Mouse (Mus musculus) limb, embryonic 11.5 days (tissue): ENCODE results near the gene Zbtb39. TPM values are rescaled to one million over a fixed set of nuclear protein-coding genes. Genes with fewer than 3 reads are reported as not detected.

Experiments used
- ATAC-seq: fragments of 200-750 bp; cut with Nextera tagmentation; 2 replicates; pipeline ENCODE4 v1.8.0; 2017; ENCODE audit warnings: low read depth; ENCODE audit not compliant: insufficient number of reproducible peaks, low FRiP score, low TSS enrichment
- DNase-seq: peaks from one replicate; pipeline ENCODE4 v3.0.0-alpha.2; 2015; ENCODE audit warnings: low spot score
- H3K27ac ChIP-seq: fragments of 300-500 bp; sonication (generic); replicated peaks from 2 replicates; pipeline ENCODE4 v1.5.1; 2014; ENCODE audit warnings: low read depth, mild to moderate bottlenecking, low read length
- H3K27me3 ChIP-seq: fragments of 300-500 bp; sonication (generic); 2 replicates; pipeline ENCODE4 v1.6.1; 2014; ENCODE audit warnings: mild to moderate bottlenecking, low read length, mixed read lengths; ENCODE audit not compliant: control insufficient read depth, insufficient read depth
- H3K36me3 ChIP-seq: fragments of 300-500 bp; sonication (generic); 2 replicates; pipeline ENCODE4 v1.6.1; 2014; ENCODE audit warnings: mild to moderate bottlenecking, low read length, moderate library complexity, mixed read lengths; ENCODE audit not compliant: control insufficient read depth, insufficient read depth
- H3K4me1 ChIP-seq: fragments of 300-500 bp; sonication (generic); 2 replicates; pipeline ENCODE4 v1.6.1; 2014; ENCODE audit warnings: low read length, mixed read lengths; ENCODE audit not compliant: control insufficient read depth, insufficient read depth
- H3K4me2 ChIP-seq: fragments of 300-500 bp; sonication (generic); 2 replicates; pipeline ENCODE4 v1.6.1; 2014; ENCODE audit warnings: low read depth, mild to moderate bottlenecking, moderate library complexity; ENCODE audit not compliant: severe bottlenecking
- H3K4me3 ChIP-seq: fragments of 300-500 bp; sonication (generic); 2 replicates; pipeline ENCODE4 v1.5.1; 2014; ENCODE audit warnings: low read depth, low read length
- H3K9ac ChIP-seq: fragments of 300-500 bp; sonication (generic); 2 replicates; pipeline ENCODE4 v1.6.1; 2014; ENCODE audit warnings: mild to moderate bottlenecking, low read length
- H3K9me3 ChIP-seq: fragments of 300-500 bp; sonication (generic); 2 replicates; pipeline ENCODE4 v1.6.1; 2016; ENCODE audit warnings: low read length; ENCODE audit not compliant: control insufficient read depth
- WGBS: fragments of 180-500 bp; shearing (Covaris S2); extraction: QIAGEN DNeasy Blood & Tissue Kit; methylation state at CpG from one replicate; pipeline ENCODE4 v1.1.7; 2014; 5-methylcytosine and 5-hydroxymethylcytosine counted together
- polyA plus RNA-seq: library from polyadenylated mRNA; unstranded; fragments of >200 nt; fragmentation: Nextera tagmentation; extraction: Ambion mirVana; gene quantifications from 2 replicates; pipeline ENCODE4 v1.2.1, GENCODE M21; 2014

The Zbtb39 gene
- polyA plus RNA-seq: 7.2 and 7.7 TPM in 2 replicates

DNA sequence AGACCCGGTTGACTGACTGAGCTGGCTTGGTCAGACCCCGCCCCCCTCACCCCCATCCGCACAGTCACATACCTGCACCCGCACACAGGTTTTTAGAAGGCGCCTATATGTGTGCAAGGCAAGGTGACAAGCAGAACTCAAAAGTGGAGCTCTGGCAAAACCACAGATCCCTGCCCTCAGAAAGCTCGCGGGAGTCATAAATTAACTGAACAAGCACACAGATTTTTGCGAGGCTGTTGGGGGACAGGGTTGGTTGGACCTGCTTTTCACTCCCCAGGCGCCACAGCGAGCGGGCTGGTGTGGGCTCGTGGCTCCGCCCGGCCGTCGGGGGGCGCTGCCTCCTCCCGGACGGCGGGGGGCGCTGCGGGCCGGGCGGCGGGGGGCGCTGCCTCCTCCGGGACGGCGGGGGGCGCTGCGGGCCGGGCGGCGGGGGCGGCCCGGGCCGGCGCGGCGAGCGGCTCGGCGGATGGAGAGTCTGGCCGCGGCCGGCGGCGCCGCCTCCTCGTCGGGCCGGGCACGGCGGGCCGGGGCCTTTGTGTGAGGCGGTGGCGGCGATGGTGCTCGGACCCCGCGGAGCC, at the start of gene Zbtb39:
Zbtb39 (plus strand) TSS at position 456 of the 578 bp plus-strand sequence.
- Histone ChIP-seq H3K27me3 (no peaks in the 10 kb centered on the region), H3K9me3 (no peaks in the 10 kb centered on the region), H3K4me3 (peak within 1 kb of the TSS; percentile 89), H3K9ac (peak within 1 kb of the TSS; percentile 98), H3K4me2 (peak within 1 kb of the TSS; percentile 77), H3K27ac (peak within 1 kb of the TSS; percentile 73), H3K36me3 (peaks cover 25% of the 10 kb centered on the region), H3K4me1 (no peaks in the 10 kb centered on the region)
- peak; percentile 69 for ATAC-seq
- DNase-seq: peak; percentile 84
- WGBS: under 1% methylated on average over 50 of the region's 61 CpGs

DNA sequence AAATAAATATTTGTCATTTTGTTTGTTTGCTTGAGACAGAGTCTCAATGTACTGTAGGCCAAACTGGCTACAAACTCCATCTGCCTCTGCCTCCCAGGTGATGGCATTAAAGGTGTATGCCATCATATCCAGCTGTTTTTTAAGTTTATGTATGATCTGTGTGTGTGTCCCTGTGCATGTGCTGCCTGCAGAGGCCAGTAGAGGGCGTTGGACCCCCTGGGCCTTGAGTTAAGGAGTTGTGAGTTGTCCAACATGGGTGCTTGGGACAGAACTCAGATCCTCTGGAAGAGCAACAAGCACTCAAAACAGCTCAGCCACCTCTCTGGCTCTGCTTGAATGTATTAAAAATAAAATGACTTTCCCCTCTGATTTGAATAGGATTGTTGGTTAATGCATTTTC, 48.3 kb upstream of the Zbtb39 start:
- H3K36me3 ChIP-seq: peaks cover 13% of the 10 kb centered on the region
- no peak overlapping the region for H3K27ac ChIP-seq
- no peak for ATAC-seq
- H3K27me3 ChIP-seq: no peaks in the 10 kb centered on the region
- 28% methylated on average over 1 of the region's 1 CpGs for WGBS
- H3K4me3 ChIP-seq: no peak overlapping the region
- no peak for DNase-seq
- no peaks in the 10 kb centered on the region for H3K4me1 ChIP-seq
- H3K9me3 ChIP-seq: 0 out of 2 replicates have a peak, but pooled peaks cover 2% of the 10 kb centered on the region
- no peak overlapping the region for H3K4me2 ChIP-seq
- H3K9ac ChIP-seq: no peak overlapping the region

DNA sequence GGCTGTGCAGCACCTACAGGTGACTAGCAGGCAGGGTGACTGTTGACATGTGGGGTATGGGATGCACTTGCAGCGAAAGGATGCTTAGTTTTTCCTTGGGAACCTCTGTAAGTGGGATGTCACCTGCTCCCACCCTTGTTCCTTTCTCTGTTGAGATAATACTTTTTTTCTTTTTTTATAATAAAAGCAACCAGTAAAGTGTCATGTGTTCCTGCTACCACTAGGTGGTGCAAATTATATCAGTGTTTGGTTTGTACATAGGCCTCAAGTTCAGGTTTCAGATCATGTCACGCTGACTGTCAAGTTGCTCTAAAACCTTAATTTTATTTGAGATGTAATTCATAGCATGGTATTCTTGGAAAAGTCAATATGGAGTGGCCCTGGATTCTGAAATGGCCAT, 44.7 kb upstream of the Zbtb39 start:
- no peak for ATAC-seq
- H3K9me3 ChIP-seq: 0 out of 2 replicates have a peak, but pooled peaks cover 2% of the 10 kb centered on the region
- no peak overlapping the region for H3K9ac ChIP-seq

DNA sequence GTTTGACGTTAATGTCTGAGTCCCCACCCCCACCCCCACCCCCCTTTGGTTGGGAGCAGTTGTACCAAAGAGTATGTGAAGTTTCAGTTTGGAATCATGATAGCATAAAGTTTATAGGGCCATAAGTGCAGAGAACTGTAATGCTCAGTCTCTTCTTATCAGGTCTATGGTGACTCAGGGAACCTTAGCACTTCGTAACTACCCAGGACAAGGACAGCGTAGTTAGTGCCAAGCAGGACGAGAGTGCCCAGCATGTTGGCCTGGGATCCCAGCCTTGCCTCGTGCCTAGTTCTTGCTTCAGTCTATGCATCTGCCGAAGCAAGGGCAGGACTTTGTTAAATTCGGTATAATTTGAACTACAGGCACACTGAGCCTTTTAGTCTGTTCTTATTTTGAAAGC, 43.6 kb upstream of the Zbtb39 start:
- H3K4me1 ChIP-seq: no peaks in the 10 kb centered on the region
- 94% methylated on average over 7 of the region's 7 CpGs for WGBS
- H3K9me3 ChIP-seq: 0 out of 2 replicates have a peak, but pooled peaks cover 2% of the 10 kb centered on the region
- no peak for ATAC-seq
- no peak for DNase-seq
- H3K27ac ChIP-seq: no peak overlapping the region
- H3K27me3 ChIP-seq: no peaks in the 10 kb centered on the region
- H3K36me3 ChIP-seq: peaks cover 5% of the 10 kb centered on the region; the same call in 1 of the 2 replicates
- no peak overlapping the region for H3K9ac ChIP-seq
- no peak overlapping the region for H3K4me3 ChIP-seq
- no peak overlapping the region for H3K4me2 ChIP-seq

More for the DNA sequence above, 44.7 kb upstream of the Zbtb39 start:
- 71% methylated on average over 2 of the region's 2 CpGs for WGBS
- H3K27ac ChIP-seq: no peak overlapping the region
- H3K36me3 ChIP-seq: peaks cover 9% of the 10 kb centered on the region
- no peak for DNase-seq
- no peak overlapping the region for H3K4me2 ChIP-seq
- no peaks in the 10 kb centered on the region for H3K4me1 ChIP-seq
- H3K27me3 ChIP-seq: no peaks in the 10 kb centered on the region
- H3K4me3 ChIP-seq: no peak overlapping the region

GRCm38 (mm10) chr10:127698966-127699365, 40.4 kb upstream of the Zbtb39 start:
- 93% methylated on average over 7 of the region's 7 CpGs for WGBS
- Histone ChIP-seq H3K27me3 (no peaks in the 10 kb centered on the region), H3K4me3 (no peak overlapping the region), H3K4me2 (no peak overlapping the region), H3K4me1 (no peaks in the 10 kb centered on the region), H3K36me3 (no peaks in the 10 kb centered on the region), H3K9me3 (no peaks in the 10 kb centered on the region), H3K9ac (no peak overlapping the region), H3K27ac (no peak overlapping the region)
- DNase-seq: no peak
- no peak for ATAC-seq

- Histone ChIP-seq H3K4me3 (no peak overlapping the region), H3K27ac (no peak overlapping the region), H3K36me3 (no peaks in the 10 kb centered on the region), H3K9me3 (no peaks in the 10 kb centered on the region), H3K4me1 (no peaks in the 10 kb centered on the region), H3K27me3 (no peaks in the 10 kb centered on the region), H3K4me2 (no peak overlapping the region), H3K9ac (no peak overlapping the region)
- DNase-seq: no peak
- no peak; the same call in 1 of the 2 replicates for ATAC-seq
- 46% methylated on average over 4 of the region's 4 CpGs for WGBS
Measured at GRCm38 (mm10) chr10:127703299-127703698, 36.0 kb upstream of the Zbtb39 start.

DNA sequence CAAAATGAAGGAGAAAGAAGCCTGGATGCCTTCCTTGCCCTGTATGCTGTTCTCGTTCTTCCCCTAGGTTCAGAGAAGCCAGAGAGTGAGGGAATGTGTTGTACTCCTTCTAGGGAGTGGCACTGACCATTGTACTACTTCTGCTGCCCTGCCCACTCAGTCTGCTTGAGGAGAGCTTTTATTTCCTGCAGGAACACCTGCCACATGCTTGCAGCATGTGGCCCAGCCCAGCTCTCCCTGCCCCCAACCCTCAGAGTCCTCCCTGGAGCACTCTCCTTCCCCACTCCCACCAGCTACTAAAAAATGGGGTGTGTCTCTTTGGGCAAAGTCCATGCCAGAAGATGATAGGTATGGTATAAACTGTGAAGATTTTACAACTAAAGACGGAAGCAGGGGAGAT, 35.0 kb upstream of the Zbtb39 start:
- Histone ChIP-seq H3K9ac (no peak overlapping the region), H3K27ac (no peak overlapping the region), H3K4me2 (no peak overlapping the region), H3K4me1 (no peaks in the 10 kb centered on the region), H3K27me3 (no peaks in the 10 kb centered on the region), H3K36me3 (no peaks in the 10 kb centered on the region), H3K9me3 (no peaks in the 10 kb centered on the region), H3K4me3 (no peak overlapping the region)
- WGBS: 67% methylated on average over 2 of the region's 2 CpGs
- DNase-seq: no peak
- ATAC-seq: no peak

GRCm38 (mm10) chr10:127704766-127705220, 34.5 kb upstream of the Zbtb39 start, which contains the start of gene Myo1a:
Gene Myo1a, plus strand, starts transcription at chr10:127705170.
- H3K27ac ChIP-seq: no peak within 1 kb of the TSS
- H3K36me3 ChIP-seq: no peaks in the 10 kb centered on the region
- no peak for ATAC-seq
- WGBS: 64% methylated on average over 2 of the region's 2 CpGs
- no peaks in the 10 kb centered on the region for H3K4me1 ChIP-seq
- DNase-seq: no peak
- H3K9ac ChIP-seq: no peak within 1 kb of the TSS
- H3K4me2 ChIP-seq: no peak within 1 kb of the TSS
- no peak within 1 kb of the TSS for H3K4me3 ChIP-seq
- no peaks in the 10 kb centered on the region for H3K9me3 ChIP-seq
- no peaks in the 10 kb centered on the region for H3K27me3 ChIP-seq

GRCm38 (mm10) chr10:127705783-127706182, 33.6 kb upstream of the Zbtb39 start:
- H3K4me3 ChIP-seq: no peak overlapping the region
- ATAC-seq: no peak
- no peak overlapping the region for H3K27ac ChIP-seq
- WGBS: 90% methylated on average over 4 of the region's 4 CpGs
- no peak overlapping the region for H3K9ac ChIP-seq
- no peaks in the 10 kb centered on the region for H3K36me3 ChIP-seq
- no peaks in the 10 kb centered on the region for H3K4me1 ChIP-seq
- no peak for DNase-seq
- no peak overlapping the region for H3K4me2 ChIP-seq
- no peaks in the 10 kb centered on the region for H3K9me3 ChIP-seq
- H3K27me3 ChIP-seq: no peaks in the 10 kb centered on the region
